Mouse (Mus musculus) kidney, adult 2 months (tissue): ENCODE results near the gene Bex4.

Experiments used
- CTCF ChIP-seq: fragments of 200-500 bp; conservative IDR thresholded peaks from 2 replicates; pipeline ENCODE4 v1.5.1; 2011; ENCODE audit warnings: low read depth, mild to moderate bottlenecking, control low read depth, low read length, moderate library complexity, mixed read lengths; ENCODE audit not compliant: insufficient read depth, insufficient read length
- POLR2A ChIP-seq: fragments of 200-500 bp; IDR thresholded peaks from one replicate; pipeline ENCODE4 v1.6.1; 2011; ENCODE audit warnings: low read depth, low read length, control low read depth

DNA sequence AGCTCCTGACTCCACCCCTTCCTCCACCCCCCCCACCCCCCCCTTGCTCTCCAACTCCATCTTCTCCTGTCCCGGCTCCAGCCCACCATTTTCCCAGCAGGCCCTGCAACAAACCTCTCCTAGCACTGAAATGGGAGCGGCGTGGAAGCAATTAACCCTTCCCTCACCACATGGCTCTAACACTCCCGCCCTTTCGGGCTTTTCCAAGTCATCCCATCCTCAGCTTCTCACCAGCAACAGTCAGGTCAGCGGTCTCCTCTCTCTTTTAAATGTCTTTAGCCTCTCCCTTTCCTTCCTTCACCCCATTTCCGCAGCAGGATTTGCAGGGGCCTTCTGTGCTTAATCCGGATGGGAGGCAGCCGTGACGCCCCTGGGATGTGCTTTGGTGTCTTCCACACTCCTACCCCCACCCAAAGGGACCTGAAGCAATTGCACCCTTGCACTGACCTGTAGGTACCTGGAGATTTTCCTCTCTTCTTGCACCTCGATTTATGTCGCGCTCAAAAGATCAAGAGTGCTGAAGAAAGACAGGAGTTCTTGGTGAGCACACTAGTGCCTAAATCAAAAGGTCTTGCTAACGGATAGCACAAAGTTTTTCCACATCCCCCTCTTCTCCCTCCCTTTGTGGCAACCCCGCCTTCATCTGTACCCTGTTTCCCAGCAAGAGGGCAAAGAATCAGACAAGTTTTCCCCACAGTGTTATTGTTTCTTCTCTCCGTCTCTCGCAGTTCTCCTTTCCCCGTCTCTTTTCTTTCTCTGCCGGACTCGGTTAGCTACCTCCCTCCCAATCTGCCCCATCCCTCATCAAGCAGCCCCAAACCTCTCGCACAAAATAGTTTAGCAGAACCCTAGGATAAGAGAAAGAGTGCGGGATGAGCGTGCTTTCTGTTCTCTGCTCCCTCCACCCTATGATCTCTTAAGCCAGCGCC lies 32.7 kb downstream of the Bex4 start:
- TF ChIP-seq CTCF (no peak), POLR2A (no peak)
